Mouse (Mus musculus): ENCODE measurements around the gene Clec2l. TPM values are rescaled to one million over a fixed set of nuclear protein-coding genes. Genes with fewer than 3 reads are reported as not detected.

Clec2l gene
- polyA plus RNA-seq, 1 experiment from 2014 or later: 3.3 TPM

- Histone ChIP-seq H3K36me3 (ENCODE audit: control insufficient read depth, insufficient read depth, low read length) (0 out of 2 replicates have a peak, but pooled peaks cover 4% of the 10 kb centered on the region), H3K9me3 (ENCODE audit: control insufficient read depth, low read length) (no peaks in the 10 kb centered on the region), H3K4me3 (ENCODE audit: low read depth, low read length) (no peak overlapping the region), H3K27me3 (replicated peaks; ENCODE audit: control insufficient read depth, insufficient read depth, low read length) (peaks cover 46% of the 10 kb centered on the region), H3K4me1 (ENCODE audit: control insufficient read depth, insufficient read depth, low read length) (no peaks in the 10 kb centered on the region), H3K4me2 (ENCODE audit: low read depth, low read length) (no peak overlapping the region), H3K27ac (replicated peaks; ENCODE audit: low read depth, low read length) (no peak overlapping the region), H3K9ac (ENCODE audit: low read depth, low read length) (no peak overlapping the region)
- no peak for ATAC-seq (ENCODE audit: low read depth)
- DNase-seq (ENCODE audit: low spot score): no peak
- 84% methylated on average over 2 of the region's 2 CpGs for WGBS
Measured at GRCm38 (mm10) chr6:38632826-38633225, 30.0 kb upstream of the Clec2l start.

- ATAC-seq (ENCODE audit: low read depth): no peak
- Histone ChIP-seq H3K4me2 (ENCODE audit: low read depth, low read length) (no peak overlapping the region), H3K27me3 (replicated peaks; ENCODE audit: control insufficient read depth, insufficient read depth, low read length) (peaks cover 59% of the 10 kb centered on the region), H3K27ac (replicated peaks; ENCODE audit: low read depth, low read length) (no peak overlapping the region), H3K4me1 (ENCODE audit: control insufficient read depth, insufficient read depth, low read length) (no peaks in the 10 kb centered on the region), H3K9me3 (ENCODE audit: control insufficient read depth, low read length) (no peaks in the 10 kb centered on the region), H3K9ac (ENCODE audit: low read depth, low read length) (no peak overlapping the region), H3K36me3 (ENCODE audit: control insufficient read depth, insufficient read depth, low read length) (no peaks in the 10 kb centered on the region), H3K4me3 (ENCODE audit: low read depth, low read length) (no peak overlapping the region)
- WGBS: 82% methylated on average over 8 of the region's 8 CpGs
- no peak for DNase-seq (ENCODE audit: low spot score)
Measured at GRCm38 (mm10) chr6:38634461-38634860, 28.4 kb upstream of the Clec2l start.

- H3K4me2 ChIP-seq (ENCODE audit: low read depth, low read length): peak overlapping the region; percentile 99
- WGBS: under 1% methylated on average over 24 of the region's 72 CpGs
- DNase-seq (ENCODE audit: low spot score) (peak; percentile 67), ATAC-seq (ENCODE audit: low read depth) (peak; percentile 73)
- H3K27me3 ChIP-seq (replicated peaks; ENCODE audit: control insufficient read depth, insufficient read depth, low read length): peaks cover 76% of the 10 kb centered on the region
- H3K9me3 ChIP-seq (ENCODE audit: control insufficient read depth, low read length): no peaks in the 10 kb centered on the region
- H3K4me3 ChIP-seq (ENCODE audit: low read depth, low read length): peak overlapping the region; percentile 58
- peak overlapping the region; percentile 58 for H3K9ac ChIP-seq (ENCODE audit: low read depth, low read length)
- H3K27ac ChIP-seq (replicated peaks; ENCODE audit: low read depth, low read length): no peak overlapping the region
- H3K4me1 ChIP-seq (ENCODE audit: control insufficient read depth, insufficient read depth, low read length): peaks cover 3% of the 10 kb centered on the region; the same call in 1 of the 2 replicates
- H3K36me3 ChIP-seq (ENCODE audit: control insufficient read depth, insufficient read depth, low read length): no peaks in the 10 kb centered on the region
Measured at GRCm38 (mm10) chr6:38635941-38636851, 26.7 kb upstream of the Clec2l start.

DNA sequence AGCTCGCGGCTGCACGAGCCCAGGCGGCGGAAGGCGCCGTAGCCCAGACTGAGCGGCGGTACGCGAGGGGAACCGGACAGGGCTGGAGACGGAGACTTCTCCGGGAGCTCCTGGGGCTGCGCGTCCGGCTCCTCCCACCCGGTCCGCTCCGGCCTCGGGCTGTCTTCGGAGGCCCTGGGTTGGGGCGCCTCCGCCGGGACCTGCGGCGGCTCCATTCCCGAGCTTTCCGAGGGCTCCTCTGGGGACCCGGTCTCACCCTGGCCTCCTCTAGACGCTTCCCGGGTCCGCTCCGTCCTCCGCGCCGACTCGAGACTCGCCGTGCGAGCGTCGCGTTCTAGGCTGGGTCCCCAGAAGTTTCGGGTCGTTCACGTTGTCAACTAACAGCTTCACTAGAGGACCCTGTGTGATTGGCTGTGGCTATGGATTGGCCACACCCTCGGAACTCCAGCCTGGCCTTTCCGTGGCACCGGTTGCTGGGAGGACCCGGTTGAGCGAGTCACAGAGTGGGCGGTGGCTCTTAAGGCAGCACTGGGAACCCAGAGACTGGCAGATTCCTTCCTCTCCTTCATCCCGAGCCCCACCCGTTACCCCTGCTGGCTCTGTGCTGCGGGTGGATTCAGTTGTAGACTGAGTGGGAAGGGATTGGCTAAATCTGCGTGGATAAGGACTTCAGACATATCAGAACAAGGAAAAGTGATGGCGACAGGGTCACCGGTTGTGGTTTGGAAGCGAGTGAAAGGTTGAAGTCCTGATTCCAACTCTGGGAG lies 25.8 kb upstream of the Clec2l start, which contains the start of gene Klrg2:
TSS of gene Klrg2 (minus strand) at position 391 of the 767 bp plus-strand sequence.
- H3K9ac ChIP-seq (ENCODE audit: low read depth, low read length): peak within 1 kb of the TSS; percentile 58
- 2% methylated on average over 40 of the region's 60 CpGs for WGBS
- ATAC-seq (ENCODE audit: low read depth): peak; percentile 84
- peaks cover 76% of the 10 kb centered on the region for H3K27me3 ChIP-seq (replicated peaks; ENCODE audit: control insufficient read depth, insufficient read depth, low read length)
- peaks cover 7% of the 10 kb centered on the region for H3K4me1 ChIP-seq (ENCODE audit: control insufficient read depth, insufficient read depth, low read length)
- no peaks in the 10 kb centered on the region for H3K9me3 ChIP-seq (ENCODE audit: control insufficient read depth, low read length)
- peak within 1 kb of the TSS; percentile 58 for H3K4me3 ChIP-seq (ENCODE audit: low read depth, low read length)
- H3K27ac ChIP-seq (replicated peaks; ENCODE audit: low read depth, low read length): no peak within 1 kb of the TSS
- H3K36me3 ChIP-seq (ENCODE audit: control insufficient read depth, insufficient read depth, low read length): no peaks in the 10 kb centered on the region
- H3K4me2 ChIP-seq (ENCODE audit: low read depth, low read length): peak within 1 kb of the TSS; percentile 99
- peak; percentile 80 for DNase-seq (ENCODE audit: low spot score)

GRCm38 (mm10) chr6:38640401-38640800 lies 22.5 kb upstream of the Clec2l start:
- peaks cover 7% of the 10 kb centered on the region for H3K4me1 ChIP-seq (ENCODE audit: control insufficient read depth, insufficient read depth, low read length)
- ATAC-seq (ENCODE audit: low read depth): no peak
- no peak overlapping the region for H3K27ac ChIP-seq (replicated peaks; ENCODE audit: low read depth, low read length)
- H3K4me3 ChIP-seq (ENCODE audit: low read depth, low read length): no peak overlapping the region
- H3K9ac ChIP-seq (ENCODE audit: low read depth, low read length): no peak overlapping the region
- no peaks in the 10 kb centered on the region for H3K9me3 ChIP-seq (ENCODE audit: control insufficient read depth, low read length)
- DNase-seq (ENCODE audit: low spot score): no peak
- 74% methylated on average over 11 of the region's 11 CpGs for WGBS
- no peaks in the 10 kb centered on the region for H3K36me3 ChIP-seq (ENCODE audit: control insufficient read depth, insufficient read depth, low read length)
- H3K4me2 ChIP-seq (ENCODE audit: low read depth, low read length): no peak overlapping the region
- peaks cover 54% of the 10 kb centered on the region for H3K27me3 ChIP-seq (replicated peaks; ENCODE audit: control insufficient read depth, insufficient read depth, low read length)

GRCm38 (mm10) chr6:38641228-38641627 lies 21.6 kb upstream of the Clec2l start:
- DNase-seq (ENCODE audit: low spot score) (no peak), ATAC-seq (ENCODE audit: low read depth) (no peak)
- H3K4me2 ChIP-seq (ENCODE audit: low read depth, low read length): no peak overlapping the region
- H3K27me3 ChIP-seq (replicated peaks; ENCODE audit: control insufficient read depth, insufficient read depth, low read length): peaks cover 45% of the 10 kb centered on the region
- H3K9ac ChIP-seq (ENCODE audit: low read depth, low read length): no peak overlapping the region
- no peaks in the 10 kb centered on the region for H3K36me3 ChIP-seq (ENCODE audit: control insufficient read depth, insufficient read depth, low read length)
- no peak overlapping the region for H3K27ac ChIP-seq (replicated peaks; ENCODE audit: low read depth, low read length)
- WGBS: 66% methylated on average over 5 of the region's 5 CpGs
- peaks cover 7% of the 10 kb centered on the region for H3K4me1 ChIP-seq (ENCODE audit: control insufficient read depth, insufficient read depth, low read length)
- H3K4me3 ChIP-seq (ENCODE audit: low read depth, low read length): no peak overlapping the region
- no peaks in the 10 kb centered on the region for H3K9me3 ChIP-seq (ENCODE audit: control insufficient read depth, low read length)

- 34% methylated on average over 5 of the region's 5 CpGs for WGBS
- no peak overlapping the region for H3K27ac ChIP-seq (replicated peaks; ENCODE audit: low read depth, low read length)
- peaks cover 41% of the 10 kb centered on the region for H3K27me3 ChIP-seq (replicated peaks; ENCODE audit: control insufficient read depth, insufficient read depth, low read length)
- ATAC-seq (ENCODE audit: low read depth) (no peak), DNase-seq (ENCODE audit: low spot score) (no peak)
- no peaks in the 10 kb centered on the region for H3K36me3 ChIP-seq (ENCODE audit: control insufficient read depth, insufficient read depth, low read length)
- H3K4me1 ChIP-seq (ENCODE audit: control insufficient read depth, insufficient read depth, low read length): peaks cover 7% of the 10 kb centered on the region
- H3K9ac ChIP-seq (ENCODE audit: low read depth, low read length): no peak overlapping the region
- no peaks in the 10 kb centered on the region for H3K9me3 ChIP-seq (ENCODE audit: control insufficient read depth, low read length)
- no peak overlapping the region for H3K4me3 ChIP-seq (ENCODE audit: low read depth, low read length)
- H3K4me2 ChIP-seq (ENCODE audit: low read depth, low read length): no peak overlapping the region
Measured at GRCm38 (mm10) chr6:38641645-38642044, 21.2 kb upstream of the Clec2l start.

- H3K27ac ChIP-seq (replicated peaks; ENCODE audit: low read depth, low read length): no peak overlapping the region
- ATAC-seq (ENCODE audit: low read depth) (no peak), DNase-seq (ENCODE audit: low spot score) (no peak)
- H3K4me2 ChIP-seq (ENCODE audit: low read depth, low read length): no peak overlapping the region
- WGBS: 74% methylated on average over 5 of the region's 5 CpGs
- H3K4me3 ChIP-seq (ENCODE audit: low read depth, low read length): no peak overlapping the region
- H3K36me3 ChIP-seq (ENCODE audit: control insufficient read depth, insufficient read depth, low read length): no peaks in the 10 kb centered on the region
- H3K9ac ChIP-seq (ENCODE audit: low read depth, low read length): no peak overlapping the region
- peaks cover 7% of the 10 kb centered on the region for H3K4me1 ChIP-seq (ENCODE audit: control insufficient read depth, insufficient read depth, low read length)
- no peaks in the 10 kb centered on the region for H3K9me3 ChIP-seq (ENCODE audit: control insufficient read depth, low read length)
- peaks cover 32% of the 10 kb centered on the region for H3K27me3 ChIP-seq (replicated peaks; ENCODE audit: control insufficient read depth, insufficient read depth, low read length)
Measured at GRCm38 (mm10) chr6:38642593-38642992, 20.3 kb upstream of the Clec2l start.
